Mouse (Mus musculus): ENCODE measurements around the gene Mrgpre. TPM values are rescaled to one million over a fixed set of nuclear protein-coding genes. Genes with fewer than 3 reads are reported as not detected.

Mrgpre gene
- polyA plus RNA-seq, 1 experiment from 2014 or later, result 1.2 TPM

- 67% methylated on average over 6 of the region's 6 CpGs for WGBS
- Histone ChIP-seq H3K4me2 (ENCODE audit: low read length) (no peak overlapping the region), H3K4me3 (replicated peaks; ENCODE audit: low read depth, low read length) (no peak overlapping the region), H3K27me3 (ENCODE audit: insufficient read depth, low read length) (no peaks in the 10 kb centered on the region), H3K4me1 (replicated peaks; ENCODE audit: insufficient read depth, low read length) (no peaks in the 10 kb centered on the region), H3K9me3 (replicated peaks; ENCODE audit: low read length) (no peaks in the 10 kb centered on the region), H3K27ac (no peak overlapping the region), H3K36me3 (ENCODE audit: insufficient read depth, low read length) (peaks cover 12% of the 10 kb centered on the region), H3K9ac (ENCODE audit: low read depth, low read length) (no peak overlapping the region)
- no peak for DNase-seq (ENCODE audit: low spot score)
- TF ChIP-seq CTCF (IDR thresholded peaks at IDR 0.05; ENCODE audit: low read depth), result no peak
- ATAC-seq (replicated peaks; ENCODE audit: low FRiP score, low read depth), result 0 out of 2 replicates have a peak, but pooled peaks have one; percentile 25
Measured at GRCm38 (mm10) chr7:143792336-143792985, 8.2 kb upstream of the Mrgpre start.

- peak overlapping the region; percentile 74 for H3K27ac ChIP-seq
- H3K9me3 ChIP-seq (replicated peaks; ENCODE audit: low read length), result no peaks in the 10 kb centered on the region
- peak overlapping the region; percentile 35 for H3K4me3 ChIP-seq (replicated peaks; ENCODE audit: low read depth, low read length)
- TF ChIP-seq CTCF (IDR thresholded peaks at IDR 0.05; ENCODE audit: low read depth), result no peak
- DNase-seq (ENCODE audit: low spot score) (peak; percentile 60), ATAC-seq (replicated peaks; ENCODE audit: low FRiP score, low read depth) (peak; percentile 73)
- peak overlapping the region; percentile 53 for H3K4me2 ChIP-seq (ENCODE audit: low read length)
- H3K27me3 ChIP-seq (ENCODE audit: insufficient read depth, low read length), result no peaks in the 10 kb centered on the region
- peak overlapping the region; percentile 53 for H3K9ac ChIP-seq (ENCODE audit: low read depth, low read length)
- H3K36me3 ChIP-seq (ENCODE audit: insufficient read depth, low read length), result no peaks in the 10 kb centered on the region
- peaks cover 17% of the 10 kb centered on the region for H3K4me1 ChIP-seq (replicated peaks; ENCODE audit: insufficient read depth, low read length)
- 8% methylated on average over 5 of the region's 6 CpGs for WGBS
Measured at GRCm38 (mm10) chr7:143783378-143783995, 813 bp downstream of the Mrgpre start.

- no peaks in the 10 kb centered on the region for H3K4me1 ChIP-seq (replicated peaks; ENCODE audit: insufficient read depth, low read length)
- H3K4me3 ChIP-seq (replicated peaks; ENCODE audit: low read depth, low read length), result no peak overlapping the region
- WGBS, result 35% methylated on average over 2 of the region's 2 CpGs
- ATAC-seq (replicated peaks; ENCODE audit: low FRiP score, low read depth) (no peak), DNase-seq (ENCODE audit: low spot score) (peak; percentile 48)
- no peaks in the 10 kb centered on the region for H3K36me3 ChIP-seq (ENCODE audit: insufficient read depth, low read length)
- TF ChIP-seq CTCF (IDR thresholded peaks at IDR 0.05; ENCODE audit: low read depth), result no peak
- no peak overlapping the region for H3K27ac ChIP-seq
- H3K9ac ChIP-seq (ENCODE audit: low read depth, low read length), result no peak overlapping the region
- no peaks in the 10 kb centered on the region for H3K9me3 ChIP-seq (replicated peaks; ENCODE audit: low read length)
- no peak overlapping the region for H3K4me2 ChIP-seq (ENCODE audit: low read length)
- H3K27me3 ChIP-seq (ENCODE audit: insufficient read depth, low read length), result no peaks in the 10 kb centered on the region
Measured at GRCm38 (mm10) chr7:143777375-143777774, 6.9 kb downstream of the Mrgpre start.

GRCm38 (mm10) chr7:143776137-143776536, 8.2 kb downstream of the Mrgpre start:
- Histone ChIP-seq H3K27me3 (ENCODE audit: insufficient read depth, low read length) (no peaks in the 10 kb centered on the region), H3K4me3 (replicated peaks; ENCODE audit: low read depth, low read length) (no peak overlapping the region), H3K27ac (no peak overlapping the region), H3K4me2 (ENCODE audit: low read length) (no peak overlapping the region), H3K4me1 (replicated peaks; ENCODE audit: insufficient read depth, low read length) (no peaks in the 10 kb centered on the region), H3K9me3 (replicated peaks; ENCODE audit: low read length) (no peaks in the 10 kb centered on the region), H3K9ac (ENCODE audit: low read depth, low read length) (no peak overlapping the region), H3K36me3 (ENCODE audit: insufficient read depth, low read length) (no peaks in the 10 kb centered on the region)
- TF ChIP-seq CTCF (IDR thresholded peaks at IDR 0.05; ENCODE audit: low read depth), result no peak
- ATAC-seq (replicated peaks; ENCODE audit: low FRiP score, low read depth), result no peak
- WGBS, result 27% methylated on average over 3 of the region's 3 CpGs
- DNase-seq (ENCODE audit: low spot score), result no peak

- Histone ChIP-seq H3K4me3 (replicated peaks; ENCODE audit: low read depth, low read length) (no peak overlapping the region), H3K27me3 (ENCODE audit: insufficient read depth, low read length) (no peaks in the 10 kb centered on the region), H3K36me3 (ENCODE audit: insufficient read depth, low read length) (no peaks in the 10 kb centered on the region), H3K9me3 (replicated peaks; ENCODE audit: low read length) (no peaks in the 10 kb centered on the region), H3K4me2 (ENCODE audit: low read length) (no peak overlapping the region), H3K27ac (no peak overlapping the region), H3K9ac (ENCODE audit: low read depth, low read length) (no peak overlapping the region), H3K4me1 (replicated peaks; ENCODE audit: insufficient read depth, low read length) (no peaks in the 10 kb centered on the region)
- 37% methylated on average over 1 of the region's 1 CpGs for WGBS
- TF ChIP-seq CTCF (IDR thresholded peaks at IDR 0.05; ENCODE audit: low read depth), result no peak
- DNase-seq (ENCODE audit: low spot score), result peak; percentile 24
- ATAC-seq (replicated peaks; ENCODE audit: low FRiP score, low read depth), result no peak
Measured at GRCm38 (mm10) chr7:143769461-143769860, 14.8 kb downstream of the Mrgpre start.

GRCm38 (mm10) chr7:143768267-143768666, 16.0 kb downstream of the Mrgpre start:
- Histone ChIP-seq H3K27ac (no peak overlapping the region), H3K27me3 (ENCODE audit: insufficient read depth, low read length) (no peaks in the 10 kb centered on the region), H3K4me2 (ENCODE audit: low read length) (no peak overlapping the region), H3K9me3 (replicated peaks; ENCODE audit: low read length) (no peaks in the 10 kb centered on the region), H3K4me3 (replicated peaks; ENCODE audit: low read depth, low read length) (no peak overlapping the region), H3K36me3 (ENCODE audit: insufficient read depth, low read length) (no peaks in the 10 kb centered on the region), H3K9ac (ENCODE audit: low read depth, low read length) (no peak overlapping the region), H3K4me1 (replicated peaks; ENCODE audit: insufficient read depth, low read length) (no peaks in the 10 kb centered on the region)
- ATAC-seq (replicated peaks; ENCODE audit: low FRiP score, low read depth) (no peak), DNase-seq (ENCODE audit: low spot score) (no peak)
- WGBS, result 69% methylated on average over 6 of the region's 6 CpGs
- TF ChIP-seq CTCF (IDR thresholded peaks at IDR 0.05; ENCODE audit: low read depth), result no peak

Data from kidney, postnatal 0 days (tissue).